Mouse (Mus musculus) adrenal gland, adult 2 months (tissue): ENCODE results near the gene Neurl2. TPM values are rescaled to one million over a fixed set of nuclear protein-coding genes. Genes with fewer than 3 reads are reported as not detected.
A peak's percentile ranks its signal among the peaks of the same experiment; 100 is the strongest.

ENCODE experiments used
- DNase-seq: peaks from one replicate; pipeline ENCODE4 v3.0.0; 2021
- polyA plus RNA-seq: library from polyadenylated mRNA; depleted of rRNA; stranded (reverse); fragments of >200 nt; gene quantifications from 2 replicates; pipeline ENCODE4 v1.2.3, GENCODE M21; 2012; rRNA removed
- total RNA-seq, 2 experiments: library from RNA; stranded (reverse); gene quantifications; 2 replicates each; pipeline ENCODE4 v1.2.3; 2021

Gene Neurl2
- total and polyA plus RNA-seq, 3 experiments = 1.4 to 5.6 (median 2.7) TPM

GRCm38 (mm10) chr2:164785481-164786387 is 47.5 kb downstream of the Neurl2 start, which contains the start of gene Snx21:
Snx21 (plus strand) TSS chr2:164785823.
- DNase-seq = peak; percentile 98

- peak; percentile 44 for DNase-seq
Observed at GRCm38 (mm10) chr2:164784869-164785420, 48.3 kb downstream of the Neurl2 start.

GRCm38 (mm10) chr2:164783926-164784581 is 49.2 kb downstream of the Neurl2 start:
- no peak for DNase-seq

GRCm38 (mm10) chr2:164781876-164782275 is 51.4 kb downstream of the Neurl2 start:
- DNase-seq = no peak

Other genes with a start within 250 kb of the Neurl2 start
- under 1 TPM in 1 of 2 experiments, not detected in 1; 0.52 TPM for gene Wfdc6a, start 248.0 kb downstream of the Neurl2 start, total RNA-seq
- gene Wfdc6a, start 248.0 kb downstream of the Neurl2 start, polyA plus RNA-seq = 0.62 and 1.0 TPM in 2 replicates
- not detected for gene Eppin, start 239.9 kb downstream of the Neurl2 start, total RNA-seq
- 0.29 TPM in 1 of 2 replicates, not detected in the other for gene Eppin, start 239.9 kb downstream of the Neurl2 start, polyA plus RNA-seq
- gene Wfdc6b, start 219.9 kb downstream of the Neurl2 start, total RNA-seq = not detected
- gene Wfdc6b, start 219.9 kb downstream of the Neurl2 start, polyA plus RNA-seq = not detected in 2 replicates
- not detected for gene Wfdc8, start 219.8 kb downstream of the Neurl2 start, total RNA-seq
- gene Wfdc8, start 219.8 kb downstream of the Neurl2 start, polyA plus RNA-seq = 0.07 and 1.8 TPM in 2 replicates
- not detected for gene Wfdc16, start 194.7 kb downstream of the Neurl2 start, total RNA-seq
- not detected in 2 replicates for gene Wfdc16, start 194.7 kb downstream of the Neurl2 start, polyA plus RNA-seq
- gene Wfdc10, start 177.4 kb downstream of the Neurl2 start, total RNA-seq = not detected
- not detected in 2 replicates for gene Wfdc10, start 177.4 kb downstream of the Neurl2 start, polyA plus RNA-seq
- not detected for gene Wfdc9, start 176.9 kb downstream of the Neurl2 start, total RNA-seq
- not detected in 2 replicates for gene Wfdc9, start 176.9 kb downstream of the Neurl2 start, polyA plus RNA-seq
- not detected for gene Wfdc11, start 159.4 kb downstream of the Neurl2 start, total RNA-seq
- not detected in 2 replicates for gene Wfdc11, start 159.4 kb downstream of the Neurl2 start, polyA plus RNA-seq
- gene Wfdc13, start 148.3 kb downstream of the Neurl2 start, total RNA-seq = not detected
- gene Wfdc13, start 148.3 kb downstream of the Neurl2 start, polyA plus RNA-seq = 0.13 TPM in 1 of 2 replicates, not detected in the other
- gene Spint4, start 135.0 kb downstream of the Neurl2 start, total RNA-seq = not detected
- gene Spint4, start 135.0 kb downstream of the Neurl2 start, polyA plus RNA-seq = not detected in 2 replicates
- gene Spint5, start 118.2 kb downstream of the Neurl2 start, total RNA-seq = not detected
- gene Spint5, start 118.2 kb downstream of the Neurl2 start, polyA plus RNA-seq = not detected in 2 replicates
- gene Wfdc3, start 87.5 kb downstream of the Neurl2 start, total RNA-seq = under 1 TPM; 0.24 to 0.32 TPM
- 0.17 and 0.27 TPM in 2 replicates for gene Wfdc3, start 87.5 kb downstream of the Neurl2 start, polyA plus RNA-seq
- 10 to 100 TPM; 34.9 to 41.8 TPM for gene Dnttip1, start 87.5 kb downstream of the Neurl2 start, total RNA-seq
- gene Dnttip1, start 87.5 kb downstream of the Neurl2 start, polyA plus RNA-seq = 29.7 and 44.4 TPM in 2 replicates
- 1 to 10 TPM; 2.5 to 5.2 TPM for gene Ube2c, start 63.6 kb downstream of the Neurl2 start, total RNA-seq
- gene Ube2c, start 63.6 kb downstream of the Neurl2 start, polyA plus RNA-seq = 7.1 and 9.1 TPM in 2 replicates
- not detected for gene Tnnc2, start 53.5 kb downstream of the Neurl2 start, total RNA-seq
- not detected in 2 replicates for gene Tnnc2, start 53.5 kb downstream of the Neurl2 start, polyA plus RNA-seq
- 10 to 100 TPM; 26.5 to 43.1 TPM for gene Snx21, start 47.6 kb downstream of the Neurl2 start, total RNA-seq
- gene Snx21, start 47.6 kb downstream of the Neurl2 start, polyA plus RNA-seq = 109 and 111 TPM in 2 replicates
- 10 to 100 TPM; 28.3 to 30.4 TPM for gene Acot8, start 28.6 kb downstream of the Neurl2 start, total RNA-seq
- gene Acot8, start 28.6 kb downstream of the Neurl2 start, polyA plus RNA-seq = 59.2 and 64.4 TPM in 2 replicates
- 1 to 10 TPM; 3.5 to 5.7 TPM for gene Zswim3, start 28.4 kb downstream of the Neurl2 start, total RNA-seq
- gene Zswim3, start 28.4 kb downstream of the Neurl2 start, polyA plus RNA-seq = 2.3 and 2.5 TPM in 2 replicates
- 10 to 100 TPM; 11.0 to 11.7 TPM for gene Zswim1, start 10.8 kb downstream of the Neurl2 start, total RNA-seq
- gene Zswim1, start 10.8 kb downstream of the Neurl2 start, polyA plus RNA-seq = 19.7 and 21.8 TPM in 2 replicates
- not detected for gene Spata25, start 4.9 kb downstream of the Neurl2 start, total RNA-seq
- not detected in 2 replicates for gene Spata25, start 4.9 kb downstream of the Neurl2 start, polyA plus RNA-seq
- 100 to 1,000 TPM; 114 to 124 TPM for gene Ctsa, start 583 bp downstream of the Neurl2 start, total RNA-seq
- gene Ctsa, start 583 bp downstream of the Neurl2 start, polyA plus RNA-seq = 304 and 353 TPM in 2 replicates
- 10 to 100 TPM; 21.1 to 36.6 TPM for gene Pltp, start 24.3 kb upstream of the Neurl2 start, total RNA-seq
- 63.9 and 72.0 TPM in 2 replicates for gene Pltp, start 24.3 kb upstream of the Neurl2 start, polyA plus RNA-seq
- gene Pcif1, start 45.8 kb upstream of the Neurl2 start, total RNA-seq = 10 to 100 TPM; 45.1 to 51.6 TPM
- gene Pcif1, start 45.8 kb upstream of the Neurl2 start, polyA plus RNA-seq = 66.3 and 67.2 TPM in 2 replicates
- 10 to 100 TPM; 16.7 to 21.9 TPM for gene Zfp335, start 78.3 kb upstream of the Neurl2 start, total RNA-seq
- 37.4 TPM in 2 replicates for gene Zfp335, start 78.3 kb upstream of the Neurl2 start, polyA plus RNA-seq
- gene Mmp9, start 107.3 kb upstream of the Neurl2 start, total RNA-seq = 1 to 10 TPM; 1.4 to 2.1 TPM
- 1.6 and 3.4 TPM in 2 replicates for gene Mmp9, start 107.3 kb upstream of the Neurl2 start, polyA plus RNA-seq
- gene Slc12a5, start 127.3 kb upstream of the Neurl2 start, total RNA-seq = 1 to 10 TPM; 3.5 to 5.4 TPM
- 21.4 and 27.6 TPM in 2 replicates for gene Slc12a5, start 127.3 kb upstream of the Neurl2 start, polyA plus RNA-seq
- 10 to 100 TPM; 21.0 to 37.6 TPM for gene Ncoa5, start 201.4 kb upstream of the Neurl2 start, total RNA-seq
- 22.3 and 22.6 TPM in 2 replicates for gene Ncoa5, start 201.4 kb upstream of the Neurl2 start, polyA plus RNA-seq
- gene Cd40, start 222.2 kb upstream of the Neurl2 start, total RNA-seq = 1 to 10 TPM; 2.4 to 2.9 TPM
- 3.2 and 5.3 TPM in 2 replicates for gene Cd40, start 222.2 kb upstream of the Neurl2 start, polyA plus RNA-seq